Mouse (Mus musculus): ENCODE data around the gene Tln1. TPM values are rescaled to one million over a fixed set of nuclear protein-coding genes. Genes with fewer than 3 reads are reported as not detected.
"Not testable (repeated sequence)": the region's sequence is repeated elsewhere in the genome, so short reads cannot be mapped to it uniquely, and the experiment has no call there.

The Tln1 gene
- polyA plus RNA-seq, 1 experiment from 2014 or later = 70.5 TPM

GRCm38 (mm10) chr4:43558631-43559356, 3.7 kb downstream of the Tln1 start:
- WGBS = 16% methylated on average over 13 of the region's 13 CpGs
- Histone ChIP-seq H3K4me1 (peaks cover 46% of the 10 kb centered on the region), H3K36me3 (peaks cover 44% of the 10 kb centered on the region), H3K4me3 (peak overlapping the region; percentile 19), H3K9ac (no peak overlapping the region), H3K27ac (peak overlapping the region; percentile 78), H3K27me3 (no peaks in the 10 kb centered on the region), H3K9me3 (no peaks in the 10 kb centered on the region), H3K4me2 (peak overlapping the region; percentile 39)
- ATAC-seq (ENCODE audit: insufficient number of reproducible peaks, low FRiP score, low TSS enrichment, low read depth) = no peak

GRCm38 (mm10) chr4:43558028-43558630, 4.4 kb downstream of the Tln1 start:
- ATAC-seq (ENCODE audit: insufficient number of reproducible peaks, low FRiP score, low TSS enrichment, low read depth) = no peak
- 32% methylated on average over 5 of the region's 5 CpGs for WGBS
- H3K4me2 ChIP-seq = peak overlapping the region; percentile 39
- H3K9ac ChIP-seq = 0 out of 2 replicates have a peak overlapping the region, but pooled peaks have one; percentile 10
- H3K36me3 ChIP-seq = peaks cover 48% of the 10 kb centered on the region
- H3K4me3 ChIP-seq = peak overlapping the region; percentile 19
- no peaks in the 10 kb centered on the region for H3K27me3 ChIP-seq
- H3K9me3 ChIP-seq = no peaks in the 10 kb centered on the region
- H3K4me1 ChIP-seq = peaks cover 40% of the 10 kb centered on the region
- H3K27ac ChIP-seq = peak overlapping the region; percentile 78

- 95% methylated on average over 7 of the region's 7 CpGs for WGBS
- Histone ChIP-seq H3K4me3 (no peak overlapping the region), H3K36me3 (peaks cover 68% of the 10 kb centered on the region), H3K9me3 (no peaks in the 10 kb centered on the region), H3K27ac (no peak overlapping the region), H3K4me1 (peaks cover 36% of the 10 kb centered on the region), H3K4me2 (no peak overlapping the region), H3K27me3 (no peaks in the 10 kb centered on the region), H3K9ac (no peak overlapping the region)
- no peak for ATAC-seq (ENCODE audit: insufficient number of reproducible peaks, low FRiP score, low TSS enrichment, low read depth)
These were observed 6.6 kb downstream of the Tln1 start for GRCm38 (mm10) chr4:43555926-43556325.

GRCm38 (mm10) chr4:43553891-43554290, 8.6 kb downstream of the Tln1 start:
- Histone ChIP-seq H3K9ac (no peak overlapping the region), H3K4me3 (no peak overlapping the region), H3K36me3 (peaks cover 88% of the 10 kb centered on the region), H3K27me3 (no peaks in the 10 kb centered on the region), H3K27ac (no peak overlapping the region), H3K4me2 (no peak overlapping the region), H3K4me1 (peaks cover 16% of the 10 kb centered on the region), H3K9me3 (no peaks in the 10 kb centered on the region)
- no peak for ATAC-seq (ENCODE audit: insufficient number of reproducible peaks, low FRiP score, low TSS enrichment, low read depth)

- peaks cover 2% of the 10 kb centered on the region for H3K4me1 ChIP-seq
- H3K4me2 ChIP-seq = no peak overlapping the region
- peaks cover 98% of the 10 kb centered on the region for H3K36me3 ChIP-seq
- H3K4me3 ChIP-seq = no peak overlapping the region
- H3K9me3 ChIP-seq = no peaks in the 10 kb centered on the region
- no peak overlapping the region for H3K9ac ChIP-seq
- ATAC-seq (ENCODE audit: insufficient number of reproducible peaks, low FRiP score, low TSS enrichment, low read depth) = no peak
- no peaks in the 10 kb centered on the region for H3K27me3 ChIP-seq
- H3K27ac ChIP-seq = no peak overlapping the region
- WGBS = 92% methylated on average over 5 of the region's 5 CpGs
These were observed 10.1 kb downstream of the Tln1 start for GRCm38 (mm10) chr4:43552437-43552836.

- peaks cover 98% of the 10 kb centered on the region for H3K36me3 ChIP-seq
- H3K4me3 ChIP-seq; H3K9me3 ChIP-seq; H3K4me1 ChIP-seq; ATAC-seq (ENCODE audit: insufficient number of reproducible peaks, low FRiP score, low TSS enrichment, low read depth); H3K4me2 ChIP-seq; H3K27ac ChIP-seq; H3K27me3 ChIP-seq; H3K9ac ChIP-seq: not testable (repeated sequence)
- 89% methylated on average over 6 of the region's 6 CpGs for WGBS
These were observed 10.6 kb downstream of the Tln1 start for GRCm38 (mm10) chr4:43551854-43552253.

GRCm38 (mm10) chr4:43549055-43549454, 13.4 kb downstream of the Tln1 start:
- H3K4me1 ChIP-seq = no peaks in the 10 kb centered on the region

GRCm38 (mm10) chr4:43547160-43547559, 15.3 kb downstream of the Tln1 start:
- no peaks in the 10 kb centered on the region for H3K4me1 ChIP-seq
- no peak overlapping the region for H3K4me2 ChIP-seq
- no peak overlapping the region for H3K27ac ChIP-seq
- H3K36me3 ChIP-seq = peaks cover 98% of the 10 kb centered on the region
- no peaks in the 10 kb centered on the region for H3K27me3 ChIP-seq
- H3K9ac ChIP-seq = no peak overlapping the region
- no peaks in the 10 kb centered on the region for H3K9me3 ChIP-seq
- ATAC-seq (ENCODE audit: insufficient number of reproducible peaks, low FRiP score, low TSS enrichment, low read depth) = no peak
- no peak overlapping the region for H3K4me3 ChIP-seq
- 89% methylated on average over 8 of the region's 8 CpGs for WGBS

More at GRCm38 (mm10) chr4:43549055-43549454, 13.4 kb downstream of the Tln1 start:
- Histone ChIP-seq H3K4me3 (no peak overlapping the region), H3K9me3 (no peaks in the 10 kb centered on the region), H3K36me3 (peaks cover 98% of the 10 kb centered on the region), H3K9ac (no peak overlapping the region), H3K27ac (no peak overlapping the region), H3K4me2 (no peak overlapping the region), H3K27me3 (no peaks in the 10 kb centered on the region)
- 93% methylated on average over 12 of the region's 12 CpGs for WGBS
- ATAC-seq (ENCODE audit: insufficient number of reproducible peaks, low FRiP score, low TSS enrichment, low read depth) = no peak

GRCm38 (mm10) chr4:43546375-43547047, 16.0 kb downstream of the Tln1 start:
- Histone ChIP-seq H3K27ac (no peak overlapping the region), H3K36me3 (peaks cover 99% of the 10 kb centered on the region), H3K4me1 (no peaks in the 10 kb centered on the region), H3K9me3 (no peaks in the 10 kb centered on the region), H3K9ac (no peak overlapping the region), H3K4me2 (no peak overlapping the region), H3K4me3 (no peak overlapping the region), H3K27me3 (no peaks in the 10 kb centered on the region)
- WGBS = 90% methylated on average over 12 of the region's 12 CpGs
- ATAC-seq (ENCODE audit: insufficient number of reproducible peaks, low FRiP score, low TSS enrichment, low read depth) = no peak

GRCm38 (mm10) chr4:43542044-43542443, 20.4 kb downstream of the Tln1 start:
- Histone ChIP-seq H3K4me3 (no peak overlapping the region), H3K27ac (no peak overlapping the region), H3K9me3 (no peaks in the 10 kb centered on the region), H3K36me3 (peaks cover 99% of the 10 kb centered on the region), H3K4me2 (no peak overlapping the region), H3K9ac (no peak overlapping the region), H3K4me1 (no peaks in the 10 kb centered on the region), H3K27me3 (no peaks in the 10 kb centered on the region)
- no peak for ATAC-seq (ENCODE audit: insufficient number of reproducible peaks, low FRiP score, low TSS enrichment, low read depth)
- 53% methylated on average over 3 of the region's 3 CpGs for WGBS

- Histone ChIP-seq H3K4me3 (no peak overlapping the region), H3K4me1 (no peaks in the 10 kb centered on the region), H3K4me2 (no peak overlapping the region), H3K9me3 (no peaks in the 10 kb centered on the region), H3K27me3 (no peaks in the 10 kb centered on the region), H3K9ac (no peak overlapping the region), H3K36me3 (peaks cover 99% of the 10 kb centered on the region), H3K27ac (no peak overlapping the region)
- WGBS = 94% methylated on average over 9 of the region's 9 CpGs
- no peak for ATAC-seq (ENCODE audit: insufficient number of reproducible peaks, low FRiP score, low TSS enrichment, low read depth)
These were observed 26.5 kb downstream of the Tln1 start for GRCm38 (mm10) chr4:43536031-43536430.

- WGBS = 93% methylated on average over 8 of the region's 8 CpGs
- Histone ChIP-seq H3K9ac (no peak overlapping the region), H3K4me2 (no peak overlapping the region), H3K4me1 (no peaks in the 10 kb centered on the region), H3K9me3 (no peaks in the 10 kb centered on the region), H3K27ac (no peak overlapping the region), H3K36me3 (peaks cover 99% of the 10 kb centered on the region), H3K27me3 (no peaks in the 10 kb centered on the region), H3K4me3 (no peak overlapping the region)
- ATAC-seq (ENCODE audit: insufficient number of reproducible peaks, low FRiP score, low TSS enrichment, low read depth) = no peak
These were observed 26.9 kb downstream of the Tln1 start for GRCm38 (mm10) chr4:43535628-43536027.

All from limb, embryonic 15.5 days (tissue).